Mouse (Mus musculus) left cerebral cortex, adult 2 months (tissue): ENCODE results near the gene Acvr1b. TPM values are rescaled to one million over a fixed set of nuclear protein-coding genes. Genes with fewer than 3 reads are reported as not detected.

ENCODE experiments used
- DNase-seq, 2 experiments: peaks; one replicate each; pipeline ENCODE4 v3.0.0; 2021 to 2022; ENCODE audit warnings: low spot score in 2 of 2, mixed read lengths in 1 of 2; ENCODE audit errors: extremely low spot score in 1 of 2
- H3K27ac ChIP-seq: fragments of 200-600 bp; 2 replicates; pipeline ENCODE4 v1.8.1; 2022
- H3K4me3 ChIP-seq: fragments of 200-600 bp; 2 replicates; pipeline ENCODE4 v1.8.1; 2022
- CTCF ChIP-seq: fragments of 200-600 bp; IDR thresholded peaks from 2 replicates; pipeline ENCODE4 v1.8.1; 2022; ENCODE audit warnings: antibody characterized with exemption, mild to moderate bottlenecking, moderate library complexity
- intact Hi-C: fragments of 180-260 bp; cut with DNase I; formaldehyde crosslinking; loops from one replicate; pipeline ENCODE4 v1.15.1; 2025
- long read RNA-seq, 2 experiments: library from polyadenylated mRNA; stranded (forward); transcript quantifications; one replicate each; pipeline ENCODE4 v2.0.0; 2021; ENCODE audit warnings: borderline mapping rate in 2 of 2
- total RNA-seq, 2 experiments: library from RNA; stranded (reverse); gene quantifications; 2 replicates each; pipeline ENCODE4 v1.2.3; 2021

Acvr1b gene
- 100 to 1,000 TPM; 102 to 114 TPM for total RNA-seq
- long read RNA-seq, experiment 1, partial matches to known transcripts: 0 of 5 reads
- long read RNA-seq, experiment 1, other reads (novel, unspliced or antisense): 5 of 5 reads
- long read RNA-seq, experiment 2, full-length matches to known transcripts: 1 of 9 reads
- long read RNA-seq, experiment 2, partial matches to known transcripts: 7 of 9 reads
- long read RNA-seq, experiment 2, other reads (novel, unspliced or antisense): 1 of 9 reads

DNA sequence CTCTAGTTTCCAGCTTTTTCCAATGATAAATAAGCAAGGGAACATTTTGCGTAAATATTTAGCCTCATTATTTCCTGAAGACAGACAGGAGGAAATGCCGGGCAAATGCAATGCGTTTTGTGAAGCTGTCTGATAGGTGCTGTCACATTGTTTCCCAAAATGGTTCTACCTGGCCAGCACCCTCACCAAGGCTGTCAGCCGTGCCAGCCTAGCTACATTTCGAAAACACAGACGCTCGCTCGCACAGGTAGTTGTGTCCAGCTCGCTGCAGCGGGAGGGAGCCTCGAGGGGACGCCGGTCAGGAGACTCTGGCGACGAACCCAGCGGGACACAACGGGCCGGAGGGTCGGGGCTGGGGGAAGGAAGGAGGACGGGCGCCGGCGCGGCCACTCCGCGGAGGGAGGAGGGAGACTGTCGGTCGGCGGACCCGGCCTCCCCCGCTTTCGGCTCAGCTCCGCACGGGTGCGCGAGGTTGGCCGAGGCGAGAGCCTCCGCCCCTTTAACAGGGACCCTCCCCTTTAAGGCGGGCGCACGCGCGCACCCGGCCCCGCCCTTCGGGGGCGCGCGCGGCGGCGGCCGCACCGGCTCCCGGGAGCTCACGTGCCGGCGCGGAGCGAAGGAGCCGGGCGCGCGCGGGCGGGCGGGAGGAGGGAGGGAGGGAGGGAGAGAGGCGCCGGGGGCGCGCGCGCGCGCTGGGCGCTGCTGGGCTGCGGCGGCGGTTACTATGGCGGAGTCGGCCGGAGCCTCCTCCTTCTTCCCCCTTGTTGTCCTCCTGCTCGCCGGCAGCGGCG is at the start of gene Acvr1b:
Acvr1b (plus strand) TSS at position 647 of the 791 bp plus-strand sequence.
- Histone ChIP-seq H3K4me3 (peak within 1 kb of the TSS; percentile 79), H3K27ac (peak within 1 kb of the TSS; percentile 95)
- intact Hi-C loops: loop anchor here (1.0 kb wide), 1 partner anchor 28 kb away; no protein-coding TSS in a partner anchor
- no peak for TF ChIP-seq CTCF
- DNase-seq: peak; percentile 88

GRCm38 (mm10) chr15:101125561-101125960 is 48.3 kb upstream of the Acvr1b start:
- DNase-seq: no peak
- no peak for TF ChIP-seq CTCF
- no peak overlapping the region for H3K4me3 ChIP-seq
- H3K27ac ChIP-seq: no peak overlapping the region
- intact Hi-C loops: no loop called here

DNA sequence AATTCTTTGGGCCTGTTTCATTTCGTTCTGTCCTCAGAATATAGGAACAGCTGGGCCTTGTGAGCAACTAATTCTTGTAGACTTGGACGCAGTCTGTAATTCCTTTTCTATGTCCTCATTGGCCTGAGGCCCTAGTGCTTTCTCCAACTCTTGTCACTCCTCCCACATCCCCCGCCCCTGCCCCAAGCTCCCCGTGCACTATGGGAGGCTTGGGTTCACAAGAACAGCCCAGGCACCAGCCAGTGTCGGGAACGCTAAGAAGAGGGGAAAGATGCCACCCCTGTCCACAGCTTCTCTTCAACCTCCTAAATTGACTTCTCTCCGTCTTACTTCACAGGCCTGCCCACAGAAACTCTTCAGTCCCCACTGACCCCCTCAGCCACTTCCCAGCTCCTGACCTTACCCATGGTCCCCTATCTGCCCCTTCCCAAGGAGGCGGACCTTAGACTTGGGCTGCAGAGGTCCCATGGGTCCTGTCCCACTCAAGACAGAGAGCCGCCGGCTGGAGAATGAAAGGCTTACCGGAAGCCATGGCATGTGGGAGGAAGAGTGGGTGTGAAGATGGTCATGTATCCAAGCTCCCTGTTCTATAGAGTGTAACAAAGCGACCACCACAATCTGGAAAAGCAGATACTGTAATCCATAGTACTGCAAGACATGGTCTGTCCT is 46.9 kb upstream of the Acvr1b start:
- H3K4me3 ChIP-seq: no peak overlapping the region
- H3K27ac ChIP-seq: no peak overlapping the region
- TF ChIP-seq CTCF: no peak
- no peak for DNase-seq
- intact Hi-C loops: no loop called here

DNA sequence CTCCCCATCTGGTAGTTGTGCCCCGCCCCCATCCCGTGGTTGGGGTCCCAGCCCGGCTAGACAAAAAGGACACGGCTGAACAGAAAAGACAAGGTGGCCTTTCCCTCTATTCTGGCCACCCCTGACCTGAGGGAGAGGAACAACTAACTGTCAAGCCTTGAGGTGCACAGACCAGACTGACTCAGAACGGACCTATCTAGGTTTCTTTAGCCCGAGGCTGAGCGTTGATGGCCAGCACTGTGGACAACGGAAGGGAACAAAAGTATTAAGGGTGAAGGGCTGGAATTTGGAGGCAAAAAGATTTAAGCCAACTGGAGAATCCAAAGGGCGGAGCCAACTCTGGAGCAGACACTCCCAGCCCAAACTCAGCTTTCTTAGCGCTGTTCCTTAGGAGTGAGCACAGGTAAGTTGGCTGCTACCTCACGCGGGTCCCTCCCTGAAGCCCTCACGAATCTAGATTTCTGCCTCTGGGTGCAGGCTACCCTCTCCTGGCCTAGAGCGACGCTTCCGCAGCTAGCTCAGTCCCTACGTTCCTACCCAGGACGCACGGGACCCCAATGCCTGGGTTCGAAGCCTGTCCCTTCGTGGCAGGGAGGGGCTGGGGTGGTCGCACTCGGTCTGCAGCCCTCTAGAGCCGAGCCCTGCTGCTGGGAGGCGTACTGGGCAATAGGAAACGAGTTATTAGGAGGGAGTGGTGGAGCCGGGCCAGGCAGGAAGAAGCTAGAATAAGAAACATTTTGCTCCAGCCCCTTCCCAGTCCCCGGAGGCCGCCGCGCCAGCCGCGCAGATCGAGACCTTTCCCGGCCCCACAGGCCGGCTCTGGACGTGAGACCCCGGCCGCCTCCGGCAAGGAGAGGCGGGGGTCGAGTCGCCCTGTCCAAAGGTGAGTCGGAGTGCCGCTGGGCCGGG is 45.4 kb upstream of the Acvr1b start, which contains the start of gene Acvrl1:
Acvrl1 (plus strand) TSS at position 342 of the 909 bp plus-strand sequence.
- peak within 1 kb of the TSS; percentile 70 for H3K27ac ChIP-seq
- intact Hi-C loops: no loop called here
- H3K4me3 ChIP-seq: peak within 1 kb of the TSS; percentile 45
- DNase-seq: no peak
- TF ChIP-seq CTCF: no peak

GRCm38 (mm10) chr15:101129412-101129811 is 44.5 kb upstream of the Acvr1b start:
- H3K27ac ChIP-seq: peak overlapping the region; percentile 70
- TF ChIP-seq CTCF: no peak
- peak overlapping the region; percentile 45 for H3K4me3 ChIP-seq
- no peak for DNase-seq
- intact Hi-C loops: no loop called here

- intact Hi-C loops: no loop called here
- H3K4me3 ChIP-seq: peak overlapping the region; percentile 15; the same call in 1 of the 2 replicates
- H3K27ac ChIP-seq: no peak overlapping the region; the same call in 1 of the 2 replicates
- no peak for DNase-seq
- no peak for TF ChIP-seq CTCF
Observed at GRCm38 (mm10) chr15:101131498-101131897, 42.4 kb upstream of the Acvr1b start.

GRCm38 (mm10) chr15:101132041-101132440 is 41.8 kb upstream of the Acvr1b start:
- no peak for TF ChIP-seq CTCF
- Histone ChIP-seq H3K27ac (no peak overlapping the region), H3K4me3 (peak overlapping the region; percentile 15; the same call in 1 of the 2 replicates)
- DNase-seq: no peak
- intact Hi-C loops: no loop called here

DNA sequence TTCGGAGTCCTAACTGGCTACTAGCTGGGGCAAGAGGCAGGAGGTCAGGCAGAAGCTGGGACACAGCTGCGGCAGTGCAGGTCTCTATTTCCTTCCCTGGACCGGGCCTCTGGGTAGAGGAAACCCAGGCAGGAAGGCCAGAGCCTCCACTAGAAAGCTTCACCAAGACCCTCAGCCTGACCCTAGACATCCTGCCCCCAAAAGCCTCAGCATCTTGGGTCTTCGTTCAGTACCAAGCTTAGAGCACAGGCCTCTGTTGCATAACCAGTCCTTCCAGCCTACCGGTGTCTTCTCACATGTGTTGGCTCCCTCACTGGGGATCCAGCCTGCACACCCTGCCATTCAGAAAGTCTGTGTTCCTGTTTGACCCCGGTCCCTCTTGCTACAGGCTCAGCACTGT is 41.1 kb upstream of the Acvr1b start:
- Histone ChIP-seq H3K27ac (peak overlapping the region; percentile 47; the same call in 1 of the 2 replicates), H3K4me3 (no peak overlapping the region)
- TF ChIP-seq CTCF: no peak
- intact Hi-C loops: no loop called here
- no peak for DNase-seq

DNA sequence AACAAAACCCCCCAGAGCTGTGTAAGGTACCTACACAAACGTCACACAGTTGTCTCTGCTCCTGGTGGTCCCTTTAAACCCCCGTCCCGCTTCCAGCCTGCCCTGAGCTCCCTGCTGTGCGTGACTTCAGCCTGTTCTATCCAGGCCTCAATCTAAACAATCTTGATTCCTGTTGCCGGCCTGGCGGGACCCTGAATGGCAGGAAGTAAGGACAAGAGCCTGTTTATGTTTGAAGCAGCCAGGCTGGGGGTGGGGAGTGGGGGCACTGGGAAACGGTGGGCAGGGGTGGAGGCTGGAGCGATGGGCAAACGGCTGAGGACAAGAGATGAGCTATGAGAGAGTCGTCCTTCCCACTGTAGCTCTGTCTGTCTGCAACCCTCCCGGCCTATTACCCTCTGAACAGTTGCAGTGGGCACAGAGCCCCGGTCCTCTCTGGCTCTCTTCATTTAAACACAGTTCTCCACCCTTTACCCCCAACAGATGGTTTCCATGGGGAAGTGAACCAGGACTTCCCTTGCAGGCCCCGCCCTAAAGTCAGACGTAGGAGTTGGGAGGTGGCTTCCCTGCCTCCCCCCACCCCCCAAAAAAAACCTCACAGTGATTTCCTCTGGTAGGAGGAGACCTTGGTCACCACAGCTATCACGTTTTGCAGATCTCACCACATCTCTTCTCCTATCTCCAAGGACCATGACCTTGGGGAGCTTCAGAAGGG is 39.7 kb upstream of the Acvr1b start:
- no peak for TF ChIP-seq CTCF
- no peak for DNase-seq
- peak overlapping the region; percentile 47; the same call in 1 of the 2 replicates for H3K27ac ChIP-seq
- intact Hi-C loops: no loop called here
- H3K4me3 ChIP-seq: peak overlapping the region; percentile 13; the same call in 1 of the 2 replicates

- Histone ChIP-seq H3K27ac (peak overlapping the region; percentile 11; the same call in 1 of the 2 replicates), H3K4me3 (peak overlapping the region; percentile 10; the same call in 1 of the 2 replicates)
- TF ChIP-seq CTCF: no peak
- intact Hi-C loops: no loop called here
- DNase-seq: no peak
Observed at GRCm38 (mm10) chr15:101135405-101135804, 38.5 kb upstream of the Acvr1b start.

DNA sequence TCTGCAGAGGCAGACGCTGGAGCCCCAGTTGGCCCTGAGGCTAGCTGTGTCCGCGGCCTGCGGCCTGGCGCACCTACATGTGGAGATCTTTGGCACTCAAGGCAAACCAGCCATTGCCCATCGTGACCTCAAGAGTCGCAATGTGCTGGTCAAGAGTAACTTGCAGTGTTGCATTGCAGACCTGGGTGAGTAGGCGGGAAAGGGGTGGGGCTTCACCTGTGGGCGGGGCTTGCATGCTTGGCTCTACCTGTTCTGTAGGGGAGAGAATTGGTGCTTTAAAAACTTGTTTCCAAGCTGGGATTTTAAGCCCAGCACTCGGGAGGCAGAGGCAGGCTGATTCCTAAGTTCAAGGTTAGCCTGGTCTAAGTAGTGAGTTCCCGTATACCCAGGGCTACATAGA is 36.4 kb upstream of the Acvr1b start:
- TF ChIP-seq CTCF: no peak
- Histone ChIP-seq H3K4me3 (no peak overlapping the region), H3K27ac (no peak overlapping the region)
- no peak for DNase-seq
- intact Hi-C loops: no loop called here
